Mouse (Mus musculus) intestine, embryonic 16.5 days (tissue): ENCODE data around the gene Ssna1. TPM values are rescaled to one million over a fixed set of nuclear protein-coding genes. Genes with fewer than 3 reads are reported as not detected.

Experiments used
- ATAC-seq: fragments of 200-750 bp; cut with Nextera tagmentation; 2 replicates; pipeline ENCODE4 v1.8.0; 2017; ENCODE audit warnings: moderate TSS enrichment, moderate library complexity
- H3K27ac ChIP-seq: fragments of 300-500 bp; sonication (generic); 2 replicates; pipeline ENCODE4 v1.5.1; 2014; ENCODE audit warnings: mild to moderate bottlenecking, low read length
- H3K27me3 ChIP-seq: fragments of 300-500 bp; sonication (generic); replicated peaks from 2 replicates; pipeline ENCODE4 v1.6.1; 2014; ENCODE audit warnings: low read length, control low read depth, mixed read lengths; ENCODE audit not compliant: control insufficient read depth, insufficient read depth
- H3K36me3 ChIP-seq: fragments of 300-500 bp; sonication (generic); 2 replicates; pipeline ENCODE4 v1.6.1; 2014; ENCODE audit warnings: low read length, control low read depth; ENCODE audit not compliant: control insufficient read depth, insufficient read depth
- H3K4me1 ChIP-seq: fragments of 300-500 bp; sonication (generic); 2 replicates; pipeline ENCODE4 v1.6.1; 2014; ENCODE audit warnings: low read length, control low read depth, mixed read lengths; ENCODE audit not compliant: control insufficient read depth, insufficient read depth
- H3K4me2 ChIP-seq: fragments of 300-500 bp; sonication (generic); 2 replicates; pipeline ENCODE4 v1.6.1; 2014; ENCODE audit warnings: low read depth, low read length, control low read depth
- H3K4me3 ChIP-seq: fragments of 300-500 bp; sonication (generic); 2 replicates; pipeline ENCODE4 v1.5.1; 2014; ENCODE audit warnings: mild to moderate bottlenecking, low read length
- H3K9ac ChIP-seq: fragments of 300-500 bp; sonication (generic); 2 replicates; pipeline ENCODE4 v1.6.1; 2014; ENCODE audit warnings: low read depth, low read length
- H3K9me3 ChIP-seq: fragments of 300-500 bp; sonication (generic); 2 replicates; pipeline ENCODE4 v1.6.1; 2016; ENCODE audit warnings: low read length, control low read depth; ENCODE audit not compliant: control insufficient read depth
- WGBS: fragments of 180-500 bp; shearing (Covaris S2); extraction: QIAGEN DNeasy Blood & Tissue Kit; methylation state at CpG from one replicate; pipeline ENCODE4 v1.1.7; 2014; 5-methylcytosine and 5-hydroxymethylcytosine counted together
- polyA plus RNA-seq: library from polyadenylated mRNA; unstranded; fragments of >200 nt; fragmentation: Nextera tagmentation; extraction: Ambion mirVana; gene quantifications from 2 replicates; pipeline ENCODE4 v1.2.1, GENCODE M21; 2015

Ssna1 gene
- polyA plus RNA-seq, 1 experiment from 2014 or later = 200 TPM

GRCm38 (mm10) chr2:25230581-25230980 is 41.7 kb downstream of the Ssna1 start:
- Histone ChIP-seq H3K27me3 (no peaks in the 10 kb centered on the region), H3K27ac (no peak overlapping the region), H3K4me1 (peaks cover 31% of the 10 kb centered on the region), H3K9ac (no peak overlapping the region), H3K36me3 (no peaks in the 10 kb centered on the region), H3K9me3 (no peaks in the 10 kb centered on the region), H3K4me2 (no peak overlapping the region), H3K4me3 (no peak overlapping the region)
- 79% methylated on average over 7 of the region's 7 CpGs for WGBS
- no peak for ATAC-seq

- ATAC-seq = no peak
- Histone ChIP-seq H3K9me3 (no peaks in the 10 kb centered on the region), H3K4me2 (no peak overlapping the region), H3K36me3 (no peaks in the 10 kb centered on the region), H3K4me3 (no peak overlapping the region), H3K27me3 (no peaks in the 10 kb centered on the region), H3K9ac (no peak overlapping the region), H3K4me1 (peaks cover 30% of the 10 kb centered on the region), H3K27ac (no peak overlapping the region)
- WGBS = 84% methylated on average over 5 of the region's 5 CpGs
Measured at GRCm38 (mm10) chr2:25229582-25229981, 42.7 kb downstream of the Ssna1 start.

- ATAC-seq = no peak
- H3K4me1 ChIP-seq = peaks cover 30% of the 10 kb centered on the region
- peak overlapping the region; percentile 44 for H3K4me2 ChIP-seq
- H3K9ac ChIP-seq = peak overlapping the region; percentile 61; the same call in 1 of the 2 replicates
- H3K36me3 ChIP-seq = no peaks in the 10 kb centered on the region
- H3K27me3 ChIP-seq = no peaks in the 10 kb centered on the region
- peak overlapping the region; percentile 78 for H3K27ac ChIP-seq
- no peaks in the 10 kb centered on the region for H3K9me3 ChIP-seq
- peak overlapping the region; percentile 7; the same call in 1 of the 2 replicates for H3K4me3 ChIP-seq
- WGBS = 76% methylated on average over 6 of the region's 6 CpGs
Measured at GRCm38 (mm10) chr2:25228995-25229530, 43.2 kb downstream of the Ssna1 start.

GRCm38 (mm10) chr2:25228431-25228889 is 43.8 kb downstream of the Ssna1 start:
- Histone ChIP-seq H3K4me3 (peak overlapping the region; percentile 31), H3K4me1 (peaks cover 28% of the 10 kb centered on the region), H3K27me3 (no peaks in the 10 kb centered on the region), H3K9me3 (no peaks in the 10 kb centered on the region), H3K27ac (peak overlapping the region; percentile 78), H3K36me3 (no peaks in the 10 kb centered on the region), H3K4me2 (peak overlapping the region; percentile 44), H3K9ac (peak overlapping the region; percentile 61)
- ATAC-seq = peak; percentile 32
- WGBS = under 1% methylated on average over 7 of the region's 7 CpGs

GRCm38 (mm10) chr2:25227406-25227805 is 44.8 kb downstream of the Ssna1 start:
- Histone ChIP-seq H3K4me1 (peaks cover 27% of the 10 kb centered on the region), H3K36me3 (no peaks in the 10 kb centered on the region), H3K9me3 (no peaks in the 10 kb centered on the region), H3K27ac (no peak overlapping the region), H3K4me3 (no peak overlapping the region), H3K4me2 (no peak overlapping the region), H3K9ac (no peak overlapping the region), H3K27me3 (no peaks in the 10 kb centered on the region)
- WGBS = 87% methylated on average over 4 of the region's 4 CpGs
- no peak for ATAC-seq

- no peak overlapping the region for H3K4me3 ChIP-seq
- H3K36me3 ChIP-seq = 0 out of 2 replicates have a peak, but pooled peaks cover under 1% of the 10 kb centered on the region
- no peak overlapping the region for H3K27ac ChIP-seq
- WGBS = 79% methylated on average over 5 of the region's 5 CpGs
- ATAC-seq = no peak
- no peaks in the 10 kb centered on the region for H3K27me3 ChIP-seq
- no peak overlapping the region for H3K4me2 ChIP-seq
- no peak overlapping the region for H3K9ac ChIP-seq
- H3K9me3 ChIP-seq = no peaks in the 10 kb centered on the region
- H3K4me1 ChIP-seq = peaks cover 28% of the 10 kb centered on the region
Measured at GRCm38 (mm10) chr2:25226864-25227263, 45.4 kb downstream of the Ssna1 start.

- Histone ChIP-seq H3K9me3 (no peaks in the 10 kb centered on the region), H3K4me3 (peak overlapping the region; percentile 65), H3K27ac (peak overlapping the region; percentile 99), H3K36me3 (0 out of 2 replicates have a peak, but pooled peaks cover 4% of the 10 kb centered on the region), H3K27me3 (no peaks in the 10 kb centered on the region), H3K4me2 (peak overlapping the region; percentile 56), H3K9ac (peak overlapping the region; percentile 76), H3K4me1 (peaks cover 34% of the 10 kb centered on the region)
- no peak for ATAC-seq
- 75% methylated on average over 8 of the region's 8 CpGs for WGBS
Measured at GRCm38 (mm10) chr2:25225811-25226379, 46.3 kb downstream of the Ssna1 start.

GRCm38 (mm10) chr2:25224766-25225752 is 47.2 kb downstream of the Ssna1 start:
- WGBS = 2% methylated on average over 41 of the region's 41 CpGs
- H3K4me3 ChIP-seq = peak overlapping the region; percentile 65
- H3K9me3 ChIP-seq = no peaks in the 10 kb centered on the region
- peak; percentile 94 for ATAC-seq
- peak overlapping the region; percentile 56 for H3K4me2 ChIP-seq
- no peaks in the 10 kb centered on the region for H3K27me3 ChIP-seq
- peak overlapping the region; percentile 99 for H3K27ac ChIP-seq
- peaks cover 34% of the 10 kb centered on the region for H3K4me1 ChIP-seq
- H3K36me3 ChIP-seq = 0 out of 2 replicates have a peak, but pooled peaks cover 4% of the 10 kb centered on the region
- peak overlapping the region; percentile 76 for H3K9ac ChIP-seq

- Histone ChIP-seq H3K4me3 (peak within 1 kb of the TSS; percentile 86), H3K27me3 (no peaks in the 10 kb centered on the region), H3K4me2 (peak within 1 kb of the TSS; percentile 73), H3K36me3 (0 out of 2 replicates have a peak, but pooled peaks cover 4% of the 10 kb centered on the region), H3K9ac (peak within 1 kb of the TSS; percentile 89), H3K9me3 (no peaks in the 10 kb centered on the region), H3K27ac (peak within 1 kb of the TSS; percentile 99), H3K4me1 (peaks cover 34% of the 10 kb centered on the region)
- ATAC-seq = no peak
- WGBS = under 1% methylated on average over 17 of the region's 17 CpGs
Measured at GRCm38 (mm10) chr2:25224492-25224765, 47.8 kb downstream of the Ssna1 start, which contains the start of gene Tubb4b. Gene Tubb4b (minus strand): TSS chr2:25224702.
